Mouse (Mus musculus) kidney, embryonic 14.5 days (tissue): ENCODE results near the gene Dync2h1. TPM values are rescaled to one million over a fixed set of nuclear protein-coding genes. Genes with fewer than 3 reads are reported as not detected.
A peak's percentile ranks its signal among the peaks of the same experiment; 100 is the strongest.
"Not testable (repeated sequence)": the region's sequence is repeated elsewhere in the genome, so short reads cannot be mapped to it uniquely, and the experiment has no call there.

ENCODE experiments used
- ATAC-seq: fragments of 200-750 bp; cut with Nextera tagmentation; 2 replicates; pipeline ENCODE4 v1.8.0; 2017; ENCODE audit warnings: moderate number of reproducible peaks, mild to moderate bottlenecking, moderate TSS enrichment, moderate library complexity; ENCODE audit not compliant: low FRiP score, low TSS enrichment
- H3K27ac ChIP-seq: fragments of 300-500 bp; sonication (generic); 2 replicates; pipeline ENCODE4 v1.5.1; 2014; ENCODE audit warnings: low read depth, mild to moderate bottlenecking, low read length, moderate library complexity, mixed read lengths
- H3K27me3 ChIP-seq: fragments of 300-500 bp; sonication (generic); 2 replicates; pipeline ENCODE4 v1.6.1; 2014; ENCODE audit warnings: mild to moderate bottlenecking, low read length; ENCODE audit not compliant: control insufficient read depth, insufficient read depth
- H3K36me3 ChIP-seq: fragments of 300-500 bp; sonication (generic); 2 replicates; pipeline ENCODE4 v1.6.1; 2014; ENCODE audit warnings: low read length, mixed read lengths; ENCODE audit not compliant: control insufficient read depth, insufficient read depth
- H3K4me1 ChIP-seq: fragments of 300-500 bp; sonication (generic); 2 replicates; pipeline ENCODE4 v1.6.1; 2014; ENCODE audit warnings: low read length, mixed read lengths; ENCODE audit not compliant: control insufficient read depth, insufficient read depth
- H3K4me2 ChIP-seq: fragments of 300-500 bp; sonication (generic); replicated peaks from 2 replicates; pipeline ENCODE4 v1.6.1; 2014; ENCODE audit warnings: low read depth, mild to moderate bottlenecking, low read length
- H3K4me3 ChIP-seq: fragments of 300-500 bp; sonication (generic); 2 replicates; pipeline ENCODE4 v1.5.1; 2014; ENCODE audit warnings: mild to moderate bottlenecking, low read length
- H3K9ac ChIP-seq: fragments of 300-500 bp; sonication (generic); 2 replicates; pipeline ENCODE4 v1.6.1; 2014; ENCODE audit warnings: low read depth, mild to moderate bottlenecking, low read length, moderate library complexity
- H3K9me3 ChIP-seq: fragments of 300-500 bp; sonication (generic); 2 replicates; pipeline ENCODE4 v1.6.1; 2016; ENCODE audit warnings: low read length; ENCODE audit not compliant: control insufficient read depth
- WGBS: fragments of 180-500 bp; shearing (Covaris S2); extraction: QIAGEN DNeasy Blood & Tissue Kit; methylation state at CpG from one replicate; pipeline ENCODE4 v1.1.7; 2014; 5-methylcytosine and 5-hydroxymethylcytosine counted together
- polyA plus RNA-seq: library from polyadenylated mRNA; unstranded; fragments of >200 nt; fragmentation: Nextera tagmentation; extraction: Ambion mirVana; gene quantifications from 2 replicates; pipeline ENCODE4 v1.2.1, GENCODE M21; 2014

Gene Dync2h1
- 23.4 and 32.4 TPM in 2 replicates for polyA plus RNA-seq

- ATAC-seq = peak; percentile 99
- H3K36me3 ChIP-seq = no peaks in the 10 kb centered on the region
- WGBS = under 1% methylated on average over 62 of the region's 62 CpGs
- no peaks in the 10 kb centered on the region for H3K9me3 ChIP-seq
- H3K27me3 ChIP-seq = no peaks in the 10 kb centered on the region
- H3K9ac ChIP-seq = peak within 1 kb of the TSS; percentile 88
- peak within 1 kb of the TSS; percentile 77 for H3K4me2 ChIP-seq
- peak within 1 kb of the TSS; percentile 90 for H3K4me3 ChIP-seq
- peaks cover 16% of the 10 kb centered on the region for H3K4me1 ChIP-seq
- peak within 1 kb of the TSS; percentile 98 for H3K27ac ChIP-seq
Observed at GRCm38 (mm10) chr9:7184172-7184896, at the start of gene Dync2h1, which contains the start of gene Dcun1d5. TSS of gene Dync2h1 (minus strand) at chr9:7184446. TSS of gene Dcun1d5 (plus strand) at chr9:7184520.

DNA sequence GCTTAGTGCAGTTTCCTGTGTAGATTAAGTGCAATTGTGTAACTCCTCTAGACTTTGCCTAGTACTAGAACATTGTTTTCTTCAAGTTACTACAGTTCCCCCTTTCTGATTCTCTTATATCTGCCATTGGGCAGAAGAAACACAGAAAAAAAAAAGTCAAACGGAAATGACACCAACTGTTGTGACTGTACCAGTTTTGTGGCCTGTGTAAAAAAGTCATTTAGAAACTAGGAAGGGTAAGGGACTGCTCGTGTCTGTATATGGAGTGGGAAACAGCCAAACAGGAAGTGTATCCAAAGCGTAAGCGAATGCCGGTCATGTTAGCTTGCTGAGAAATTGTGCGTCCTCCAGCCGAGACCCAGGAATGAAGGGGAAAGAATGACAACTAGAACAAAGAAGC is 37.2 kb upstream of the Dync2h1 start:
- H3K4me1 ChIP-seq = no peaks in the 10 kb centered on the region
- no peaks in the 10 kb centered on the region for H3K36me3 ChIP-seq
- H3K4me2 ChIP-seq = no peak overlapping the region
- no peak overlapping the region for H3K4me3 ChIP-seq
- no peaks in the 10 kb centered on the region for H3K9me3 ChIP-seq
- no peaks in the 10 kb centered on the region for H3K27me3 ChIP-seq
- no peak overlapping the region for H3K9ac ChIP-seq
- ATAC-seq = no peak
- 82% methylated on average over 7 of the region's 7 CpGs for WGBS
- H3K27ac ChIP-seq = no peak overlapping the region

DNA sequence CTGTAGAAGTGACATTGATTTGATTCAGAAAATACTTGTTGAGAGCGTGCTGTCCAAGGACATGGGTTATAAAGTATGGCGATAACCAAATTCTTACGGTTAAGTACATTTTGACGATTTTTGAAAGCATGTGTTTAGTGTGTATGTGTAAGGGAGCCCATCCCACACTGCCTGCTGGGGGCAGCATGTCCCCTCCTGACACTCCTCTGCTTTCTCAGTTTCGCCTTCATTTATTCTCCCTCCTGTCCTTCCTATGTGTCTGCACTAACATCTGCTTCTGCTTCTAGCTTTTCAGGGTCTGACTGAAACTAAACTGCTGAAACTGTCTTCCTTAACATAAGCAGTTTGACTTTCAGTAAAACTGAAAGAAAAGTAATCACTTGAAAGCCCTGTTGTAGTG is 36.8 kb upstream of the Dync2h1 start:
- Histone ChIP-seq H3K4me1 (no peaks in the 10 kb centered on the region), H3K4me2 (no peak overlapping the region), H3K4me3 (no peak overlapping the region), H3K9ac (no peak overlapping the region), H3K9me3 (no peaks in the 10 kb centered on the region), H3K27me3 (no peaks in the 10 kb centered on the region), H3K27ac (no peak overlapping the region), H3K36me3 (no peaks in the 10 kb centered on the region)
- ATAC-seq = no peak
- 90% methylated on average over 5 of the region's 5 CpGs for WGBS

DNA sequence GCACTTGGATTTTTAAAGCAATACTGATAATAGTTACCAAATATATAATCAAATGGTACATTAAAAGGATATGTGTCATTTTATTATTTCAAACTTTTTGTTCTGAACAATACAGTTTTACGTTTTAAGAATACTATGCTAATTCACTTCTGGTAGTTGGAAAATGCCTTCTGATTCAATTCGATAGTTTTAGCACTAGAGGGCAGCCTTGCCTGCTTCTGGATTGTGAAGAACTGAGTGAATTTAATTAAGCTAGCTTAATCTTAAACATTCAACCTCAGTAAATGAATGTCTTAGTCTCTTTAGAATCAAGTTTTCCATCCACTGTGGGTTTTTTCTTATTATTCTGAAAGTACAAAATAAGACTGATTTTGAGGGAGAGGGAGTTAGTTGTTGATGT is 32.0 kb upstream of the Dync2h1 start:
- no peak for ATAC-seq

DNA sequence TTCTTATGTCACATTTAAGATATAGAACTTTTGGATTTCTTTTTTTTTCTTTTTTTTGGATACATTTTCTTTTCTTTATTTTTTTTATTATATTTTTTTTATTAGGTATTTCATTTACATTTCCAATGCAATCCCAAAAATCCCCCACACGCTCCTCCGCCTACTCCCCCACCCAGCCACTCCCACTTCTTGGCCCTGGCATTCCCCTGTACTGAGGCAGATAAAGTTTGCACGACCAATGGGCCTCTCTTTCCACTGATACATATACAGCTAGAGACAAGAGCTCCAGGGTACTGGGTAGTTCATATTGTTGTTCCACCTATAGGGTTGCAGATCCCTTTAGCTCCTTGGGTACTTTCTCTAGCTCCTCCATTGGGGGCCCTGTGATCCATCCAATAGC is 6.4 kb upstream of the Dync2h1 start:
- not testable (repeated sequence) for H3K4me1 ChIP-seq, H3K4me3 ChIP-seq, H3K27ac ChIP-seq, H3K36me3 ChIP-seq, H3K27me3 ChIP-seq, H3K9ac ChIP-seq, H3K4me2 ChIP-seq, H3K9me3 ChIP-seq, ATAC-seq
- WGBS = 94% methylated on average over 3 of the region's 3 CpGs

More for the DNA sequence above, 32.0 kb upstream of the Dync2h1 start:
- peaks cover 3% of the 10 kb centered on the region; the same call in 1 of the 2 replicates for H3K36me3 ChIP-seq
- no peaks in the 10 kb centered on the region for H3K9me3 ChIP-seq
- no peak overlapping the region for H3K9ac ChIP-seq
- H3K27me3 ChIP-seq = no peaks in the 10 kb centered on the region
- no peak overlapping the region for H3K4me2 ChIP-seq
- no peak overlapping the region for H3K4me3 ChIP-seq
- WGBS = 52% methylated on average over 2 of the region's 2 CpGs
- H3K4me1 ChIP-seq = no peaks in the 10 kb centered on the region
- no peak overlapping the region for H3K27ac ChIP-seq

GRCm38 (mm10) chr9:7184897-7185291 is 648 bp upstream of the Dync2h1 start:
- Histone ChIP-seq H3K9me3 (no peaks in the 10 kb centered on the region), H3K36me3 (peaks cover 3% of the 10 kb centered on the region; the same call in 1 of the 2 replicates), H3K27ac (peak overlapping the region; percentile 98), H3K4me1 (peaks cover 16% of the 10 kb centered on the region), H3K9ac (peak overlapping the region; percentile 88), H3K4me3 (peak overlapping the region; percentile 90), H3K27me3 (no peaks in the 10 kb centered on the region), H3K4me2 (peak overlapping the region; percentile 77)
- ATAC-seq = peak; percentile 80
- 0% methylated on average over 24 of the region's 31 CpGs for WGBS

DNA sequence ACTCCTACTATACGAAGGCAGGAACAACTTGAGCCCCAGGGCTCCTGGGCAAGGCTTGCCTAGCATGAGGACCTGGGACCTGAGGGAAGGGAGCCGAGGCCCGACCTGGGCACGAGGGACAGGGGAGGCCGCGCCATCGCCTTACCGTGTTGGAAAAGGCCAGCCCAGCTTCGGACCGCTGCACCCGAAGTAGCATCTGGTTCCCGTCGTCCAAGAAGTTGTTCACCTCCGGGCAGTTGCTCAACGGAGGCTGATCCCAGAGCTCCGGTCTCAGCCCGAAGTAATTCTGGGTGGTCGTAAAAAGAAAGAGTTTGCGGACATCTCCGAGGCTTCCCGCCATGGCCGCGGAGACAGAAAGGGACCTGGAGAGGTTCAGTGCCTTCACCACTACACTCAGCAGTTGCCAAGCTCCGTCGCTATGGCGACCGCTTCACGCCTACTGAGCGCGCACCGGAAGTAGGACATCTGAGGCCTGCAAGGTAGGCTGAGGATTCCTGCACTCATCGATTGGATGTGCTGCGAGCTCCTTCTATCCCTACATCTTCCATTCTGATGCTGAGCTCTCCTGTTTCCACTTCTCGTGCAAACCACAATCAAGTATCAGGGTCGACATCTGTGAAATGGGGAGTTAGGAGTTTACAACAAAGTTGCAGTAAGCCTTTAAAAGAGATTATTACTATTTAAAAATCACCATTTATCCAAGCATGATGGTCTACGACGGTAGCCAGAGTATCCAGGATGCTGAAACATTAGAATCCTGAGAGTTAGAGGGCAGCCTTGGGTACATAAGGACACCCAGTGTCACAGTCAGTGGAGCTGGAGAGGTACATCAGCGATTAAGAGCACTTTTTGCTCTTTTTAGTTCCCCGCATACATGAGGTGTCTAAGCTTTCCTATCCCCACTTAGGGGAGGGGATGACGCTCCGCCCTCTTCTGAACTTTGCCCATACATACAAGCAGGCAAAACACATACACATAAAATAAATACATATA is 7.3 kb downstream of the Dync2h1 start:
- Histone ChIP-seq H3K4me3 (peak overlapping the region; percentile 53), H3K4me2 (peak overlapping the region; percentile 53), H3K27ac (peak overlapping the region; percentile 9; the same call in 1 of the 2 replicates), H3K9me3 (no peaks in the 10 kb centered on the region), H3K9ac (peak overlapping the region; percentile 53), H3K36me3 (peaks cover 9% of the 10 kb centered on the region; the same call in 1 of the 2 replicates), H3K4me1 (no peaks in the 10 kb centered on the region), H3K27me3 (no peaks in the 10 kb centered on the region)
- 10% methylated on average over 41 of the region's 41 CpGs for WGBS
- ATAC-seq = peak; percentile 99

GRCm38 (mm10) chr9:7173756-7174155 is 10.5 kb downstream of the Dync2h1 start:
- Histone ChIP-seq H3K4me3 (no peak overlapping the region), H3K9ac (no peak overlapping the region)
- 96% methylated on average over 1 of the region's 1 CpGs for WGBS

More at GRCm38 (mm10) chr9:7173756-7174155, 10.5 kb downstream of the Dync2h1 start:
- H3K9me3 ChIP-seq = no peaks in the 10 kb centered on the region
- H3K27me3 ChIP-seq = no peaks in the 10 kb centered on the region
- no peak for ATAC-seq
- H3K4me1 ChIP-seq = no peaks in the 10 kb centered on the region
- no peak overlapping the region for H3K4me2 ChIP-seq
- H3K27ac ChIP-seq = no peak overlapping the region
- H3K36me3 ChIP-seq = peaks cover 18% of the 10 kb centered on the region; the same call in 1 of the 2 replicates
